Mouse (Mus musculus) liver, postnatal 0 days (tissue): ENCODE measurements around the gene Ddhd1. TPM values are rescaled to one million over a fixed set of nuclear protein-coding genes. Genes with fewer than 3 reads are reported as not detected.

Experiments used
- ATAC-seq: fragments of 200-750 bp; cut with Nextera tagmentation; 2 replicates; pipeline ENCODE4 v1.8.0; 2017; ENCODE audit warnings: mild to moderate bottlenecking, moderate library complexity
- DNase-seq: peaks from one replicate; pipeline ENCODE4 v3.0.0-alpha.2; 2016
- H3K27ac ChIP-seq: fragments of 300-500 bp; sonication (generic); 2 replicates; pipeline ENCODE4 v1.5.1; 2014; ENCODE audit warnings: antibody characterized with exemption, moderate library complexity, mild to moderate bottlenecking, low read depth
- H3K27me3 ChIP-seq: fragments of 300-500 bp; sonication (generic); 2 replicates; pipeline ENCODE4 v1.6.1; 2014; ENCODE audit warnings: low read length, control low read depth, mixed read lengths; ENCODE audit not compliant: insufficient read depth
- H3K36me3 ChIP-seq: fragments of 300-500 bp; sonication (generic); replicated peaks from 2 replicates; pipeline ENCODE4 v1.6.1; 2014; ENCODE audit warnings: mild to moderate bottlenecking, control low read depth, low read length, moderate library complexity, mixed read lengths; ENCODE audit not compliant: insufficient read depth
- H3K4me1 ChIP-seq: fragments of 300-500 bp; sonication (generic); 2 replicates; pipeline ENCODE4 v1.6.1; 2014; ENCODE audit warnings: antibody characterized with exemption, mild to moderate bottlenecking, control low read depth; ENCODE audit not compliant: insufficient read depth
- H3K4me2 ChIP-seq: fragments of 300-500 bp; sonication (generic); 2 replicates; pipeline ENCODE4 v1.6.1; 2014; ENCODE audit warnings: low read depth, mild to moderate bottlenecking, low read length, moderate library complexity, mixed read lengths
- H3K4me3 ChIP-seq: fragments of 300-500 bp; sonication (generic); 2 replicates; pipeline ENCODE4 v1.5.1; 2014; ENCODE audit warnings: low read depth, low read length
- H3K9ac ChIP-seq: fragments of 300-500 bp; sonication (generic); replicated peaks from 2 replicates; pipeline ENCODE4 v1.6.1; 2014; ENCODE audit warnings: mild to moderate bottlenecking, moderate library complexity
- H3K9me3 ChIP-seq: fragments of 300-500 bp; sonication (generic); 2 replicates; pipeline ENCODE4 v1.6.1; 2016; ENCODE audit warnings: mild to moderate bottlenecking, control low read depth, low read length, mixed read lengths
- CTCF ChIP-seq: sonication (generic); IDR thresholded peaks from 2 replicates; pipeline ENCODE4 v1.5.1; 2016; ENCODE audit warnings: antibody characterized with exemption, low read depth
- EP300 ChIP-seq: IDR thresholded peaks from 2 replicates; pipeline ENCODE4 v1.6.1; 2016; ENCODE audit warnings: antibody characterized with exemption, low read depth, mild to moderate bottlenecking
- WGBS: fragments of 180-500 bp; shearing (Covaris S2); extraction: QIAGEN DNeasy Blood & Tissue Kit; methylation state at CpG from one replicate; pipeline ENCODE4 v1.1.7; 2014; ENCODE audit not compliant: insufficient replicate concordance; 5-methylcytosine and 5-hydroxymethylcytosine counted together
- polyA plus RNA-seq: library from polyadenylated mRNA; unstranded; fragments of >200 nt; fragmentation: Nextera tagmentation; extraction: Ambion mirVana; gene quantifications from 2 replicates; pipeline ENCODE4 v1.2.1, GENCODE M21; 2015

Gene Ddhd1
- polyA plus RNA-seq, 1 experiment from 2014 or later = 3.7 TPM

GRCm38 (mm10) chr14:45690520-45691246 is 32.7 kb upstream of the Ddhd1 start:
- Histone ChIP-seq H3K4me1 (peaks cover 4% of the 10 kb centered on the region; the same call in 1 of the 2 replicates), H3K9me3 (no peaks in the 10 kb centered on the region), H3K27ac (no peak overlapping the region), H3K4me2 (peak overlapping the region; percentile 68), H3K36me3 (no peaks in the 10 kb centered on the region), H3K4me3 (peak overlapping the region; percentile 41), H3K27me3 (no peaks in the 10 kb centered on the region), H3K9ac (0 out of 2 replicates have a peak overlapping the region, but pooled peaks have one; percentile 8)
- 3% methylated on average over 16 of the region's 16 CpGs for WGBS
- ATAC-seq = peak; percentile 50; the same call in 1 of the 2 replicates
- peak; percentile 44 for DNase-seq
- TF ChIP-seq CTCF = peak; percentile 75
- TF ChIP-seq EP300 = no peak

- H3K9ac ChIP-seq = no peak overlapping the region
- TF ChIP-seq EP300 (no peak), CTCF (no peak)
- no peak overlapping the region for H3K27ac ChIP-seq
- WGBS = 45% methylated on average over 2 of the region's 2 CpGs
- no peak for DNase-seq
- no peaks in the 10 kb centered on the region for H3K27me3 ChIP-seq
- no peak for ATAC-seq
- H3K4me3 ChIP-seq = no peak overlapping the region
- H3K9me3 ChIP-seq = no peaks in the 10 kb centered on the region
- H3K36me3 ChIP-seq = no peaks in the 10 kb centered on the region
- H3K4me2 ChIP-seq = no peak overlapping the region
- H3K4me1 ChIP-seq = no peaks in the 10 kb centered on the region
Observed at GRCm38 (mm10) chr14:45685313-45685712, 27.4 kb upstream of the Ddhd1 start.

- Histone ChIP-seq H3K27me3 (no peaks in the 10 kb centered on the region), H3K9ac (no peak overlapping the region), H3K4me3 (no peak overlapping the region), H3K4me2 (no peak overlapping the region), H3K36me3 (no peaks in the 10 kb centered on the region), H3K9me3 (no peaks in the 10 kb centered on the region), H3K4me1 (no peaks in the 10 kb centered on the region), H3K27ac (no peak overlapping the region)
- ATAC-seq (no peak), DNase-seq (no peak)
- TF ChIP-seq EP300 (no peak), CTCF (no peak)
- 48% methylated on average over 6 of the region's 6 CpGs for WGBS
Observed at GRCm38 (mm10) chr14:45676722-45677121, 18.8 kb upstream of the Ddhd1 start.

GRCm38 (mm10) chr14:45668325-45668724 is 10.4 kb upstream of the Ddhd1 start:
- TF ChIP-seq EP300 (no peak), CTCF (no peak)
- no peaks in the 10 kb centered on the region for H3K36me3 ChIP-seq
- no peaks in the 10 kb centered on the region; the same call in 1 of the 2 replicates for H3K4me1 ChIP-seq
- H3K9me3 ChIP-seq = no peaks in the 10 kb centered on the region
- no peaks in the 10 kb centered on the region for H3K27me3 ChIP-seq
- WGBS = 63% methylated on average over 4 of the region's 4 CpGs
- DNase-seq (no peak), ATAC-seq (no peak)
- H3K4me2 ChIP-seq = no peak overlapping the region
- no peak overlapping the region for H3K4me3 ChIP-seq
- no peak overlapping the region for H3K9ac ChIP-seq
- no peak overlapping the region for H3K27ac ChIP-seq

- Histone ChIP-seq H3K27ac (peak overlapping the region; percentile 34; the same call in 1 of the 2 replicates), H3K9ac (no peak overlapping the region), H3K9me3 (no peaks in the 10 kb centered on the region), H3K27me3 (no peaks in the 10 kb centered on the region), H3K36me3 (no peaks in the 10 kb centered on the region), H3K4me3 (no peak overlapping the region), H3K4me1 (no peaks in the 10 kb centered on the region; the same call in 1 of the 2 replicates), H3K4me2 (no peak overlapping the region)
- TF ChIP-seq EP300 (peak; percentile 14; the same call in 1 of the 2 replicates), CTCF (no peak)
- 46% methylated on average over 2 of the region's 2 CpGs for WGBS
- ATAC-seq (peak; percentile 45; the same call in 1 of the 2 replicates), DNase-seq (no peak)
Observed at GRCm38 (mm10) chr14:45667231-45667630, 9.3 kb upstream of the Ddhd1 start.

GRCm38 (mm10) chr14:45661575-45661974 is 3.6 kb upstream of the Ddhd1 start:
- H3K27me3 ChIP-seq = no peaks in the 10 kb centered on the region
- 45% methylated on average over 5 of the region's 5 CpGs for WGBS
- no peak overlapping the region for H3K4me3 ChIP-seq
- H3K9ac ChIP-seq = no peak overlapping the region
- H3K36me3 ChIP-seq = no peaks in the 10 kb centered on the region
- no peak overlapping the region for H3K27ac ChIP-seq
- peaks cover 15% of the 10 kb centered on the region for H3K4me1 ChIP-seq
- no peaks in the 10 kb centered on the region for H3K9me3 ChIP-seq
- ATAC-seq (no peak), DNase-seq (no peak)
- no peak for TF ChIP-seq CTCF
- TF ChIP-seq EP300 = no peak
- no peak overlapping the region for H3K4me2 ChIP-seq
